Mouse (Mus musculus): ENCODE measurements around the gene Spata45.

DNA sequence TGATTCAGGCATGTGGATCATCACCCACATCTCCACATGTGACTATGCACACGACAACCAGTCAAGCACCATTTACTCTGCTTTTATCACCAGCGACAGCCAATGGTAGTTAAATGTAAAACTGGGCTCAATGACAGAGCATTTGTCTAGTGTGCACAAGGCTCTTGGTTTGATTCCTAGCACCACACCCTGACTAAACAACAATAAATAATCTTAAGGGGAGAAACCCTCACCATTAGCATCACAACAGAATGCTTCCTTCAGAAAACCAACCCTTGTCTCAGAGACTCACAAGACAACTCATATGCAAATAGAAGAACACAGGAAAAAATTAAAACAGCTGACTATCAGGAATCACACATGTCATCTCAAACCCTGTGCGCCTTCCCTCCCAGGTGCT is 22.2 kb upstream of the Spata45 start:
- TF ChIP-seq CTCF (IDR thresholded peaks at IDR 0.05; ENCODE audit: low read depth) (no peak), EP300 (IDR thresholded peaks at IDR 0.05; ENCODE audit: low read depth) (no peak)
